Mouse (Mus musculus): ENCODE data around the gene Drg2. TPM values are rescaled to one million over a fixed set of nuclear protein-coding genes. Genes with fewer than 3 reads are reported as not detected.

Drg2 gene
- polyA plus RNA-seq (2014; fragmentation: Illumina TruSeq; extraction: RNeasy Lipid Tissue Mini Kit (QIAGEN cat#74804); ENCODE audit: low read depth, low replicate concordance) = 26.8 TPM

GRCm38 (mm10) chr11:60454080-60454744 lies at the start of gene Drg2:
Drg2 (plus strand) TSS chr11:60454591.

GRCm38 (mm10) chr11:60416963-60417716 lies 37.3 kb upstream of the Drg2 start, which contains the start of gene Gid4:
Gid4 (plus strand) TSS chr11:60417145.

GRCm38 (mm10) chr11:60417717-60418472 lies 36.5 kb upstream of the Drg2 start, which contains the start of gene Atpaf2:
Atpaf2 (minus strand) TSS chr11:60418457.

GRCm38 (mm10) chr11:60469039-60469438 lies 14.6 kb downstream of the Drg2 start, which contains the start of gene Myo15:
Myo15 (plus strand) TSS chr11:60469339.

Other genes with a start within 250 kb of the Drg2 start
- 2.0 TPM for gene Srebf1, start 232.0 kb upstream of the Drg2 start, polyA plus RNA-seq (2014; fragmentation: Illumina TruSeq; extraction: RNeasy Lipid Tissue Mini Kit (QIAGEN cat#74804); ENCODE audit: low read depth, low replicate concordance)
- gene Tom1l2, start 101.7 kb upstream of the Drg2 start, polyA plus RNA-seq (2014; fragmentation: Illumina TruSeq; extraction: RNeasy Lipid Tissue Mini Kit (QIAGEN cat#74804); ENCODE audit: low read depth, low replicate concordance) = 23.9 TPM
- gene Drc3, start 101.3 kb upstream of the Drg2 start, polyA plus RNA-seq (2014; fragmentation: Illumina TruSeq; extraction: RNeasy Lipid Tissue Mini Kit (QIAGEN cat#74804); ENCODE audit: low read depth, low replicate concordance) = 0.82 TPM
- 71.3 TPM for gene Gid4, start 37.4 kb upstream of the Drg2 start, polyA plus RNA-seq (2014; fragmentation: Illumina TruSeq; extraction: RNeasy Lipid Tissue Mini Kit (QIAGEN cat#74804); ENCODE audit: low read depth, low replicate concordance)
- 16.2 TPM for gene Atpaf2, start 36.1 kb upstream of the Drg2 start, polyA plus RNA-seq (2014; fragmentation: Illumina TruSeq; extraction: RNeasy Lipid Tissue Mini Kit (QIAGEN cat#74804); ENCODE audit: low read depth, low replicate concordance)
- gene Myo15, start 14.7 kb downstream of the Drg2 start, polyA plus RNA-seq (2014; fragmentation: Illumina TruSeq; extraction: RNeasy Lipid Tissue Mini Kit (QIAGEN cat#74804); ENCODE audit: low read depth, low replicate concordance) = 0.06 TPM
- gene Alkbh5, start 81.8 kb downstream of the Drg2 start, polyA plus RNA-seq (2014; fragmentation: Illumina TruSeq; extraction: RNeasy Lipid Tissue Mini Kit (QIAGEN cat#74804); ENCODE audit: low read depth, low replicate concordance) = 89.8 TPM
- gene Llgl1, start 245.1 kb downstream of the Drg2 start, polyA plus RNA-seq (2014; fragmentation: Illumina TruSeq; extraction: RNeasy Lipid Tissue Mini Kit (QIAGEN cat#74804); ENCODE audit: low read depth, low replicate concordance) = 0.52 TPM

Data from adrenal gland, adult 10 weeks (tissue).